11 mouse cellular contexts compared by ENCODE assay signal in the genomic region with DNA sequence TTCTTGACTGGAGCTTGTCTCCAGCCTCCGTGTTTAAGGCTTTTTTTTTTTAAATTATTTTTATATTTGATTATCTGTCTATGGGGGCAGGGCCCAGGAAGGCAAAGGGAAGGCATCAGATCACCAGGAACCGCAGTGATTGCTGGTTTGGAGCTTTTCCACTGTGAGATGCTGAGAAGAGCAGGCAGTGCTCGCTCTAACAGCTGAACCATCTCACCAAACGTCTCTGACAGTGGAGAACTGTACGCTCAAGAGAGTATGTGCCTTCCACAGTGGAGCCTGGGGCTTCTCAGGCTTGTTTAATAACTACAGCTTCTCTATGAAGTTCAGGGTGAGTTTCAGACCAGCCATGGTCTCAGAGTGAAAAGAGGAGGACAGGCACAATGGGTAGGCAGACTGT. TPM values are rescaled to one million over a fixed set of nuclear protein-coding genes. Genes with fewer than 3 reads are reported as not detected.
DNase-seq lines count a peak whose midpoint lies in the region; ATAC-seq lines count a peak whose summit lies in the region.
"Had no signal": no experiment of that assay in that cellular context is flagged by ENCODE, and none has a peak within 500 bp of the region (broad histone marks: within the 10 kb centered on the region; RNA-seq: fewer than 3 reads in every experiment).

No protein-coding gene starts in this region.

- H3K4me2 ChIP-seq in intestine, embryonic 16.5 days (ENCODE audit: low read depth, low read length): 0 out of 2 replicates have a peak overlapping the region, but pooled peaks have one; percentile 37
- peak overlapping the region; percentile 33 for H3K4me2 ChIP-seq in midbrain, embryonic 16.5 days (ENCODE audit: low read length)

- no peak overlapping the region for H3K27ac ChIP-seq in forebrain, embryonic 10.5 days
- no peak overlapping the region for H3K27ac ChIP-seq in intestine, embryonic 16.5 days (ENCODE audit: low read length)
- no peak overlapping the region for H3K27ac ChIP-seq in midbrain, embryonic 16.5 days (ENCODE audit: low read length)

- ATAC-seq in intestine, embryonic 16.5 days: no peak
- no peak for ATAC-seq in midbrain, embryonic 16.5 days

- H3K9me3 ChIP-seq in forebrain, embryonic 10.5 days: no peaks in the 10 kb centered on the region
- H3K9me3 ChIP-seq in intestine, embryonic 16.5 days (ENCODE audit: control insufficient read depth, low read length): no peaks in the 10 kb centered on the region
- H3K9me3 ChIP-seq in midbrain, embryonic 16.5 days (replicated peaks; ENCODE audit: control insufficient read depth, low read length, poor library complexity, severe bottlenecking): no peaks in the 10 kb centered on the region

- 0 out of 2 replicates have a peak overlapping the region, but pooled peaks have one; percentile 25 for H3K9ac ChIP-seq in intestine, embryonic 16.5 days (ENCODE audit: low read depth, low read length)
- H3K9ac ChIP-seq in midbrain, embryonic 16.5 days (ENCODE audit: low read depth, low read length): 0 out of 2 replicates have a peak overlapping the region, but pooled peaks have one; percentile 13

- peaks cover 14% of the 10 kb centered on the region; the same call in 1 of the 2 replicates for H3K27me3 ChIP-seq in forebrain, embryonic 10.5 days (ENCODE audit: poor library complexity, severe bottlenecking)
- no peaks in the 10 kb centered on the region for H3K27me3 ChIP-seq in intestine, embryonic 16.5 days (replicated peaks; ENCODE audit: control insufficient read depth, insufficient read depth, low read length)
- no peaks in the 10 kb centered on the region for H3K27me3 ChIP-seq in midbrain, embryonic 16.5 days (ENCODE audit: control insufficient read depth, insufficient read depth, low read depth, low read length)

- intact Hi-C loops in left cerebral cortex, postnatal 25 days (cut with DNase I): loop anchor here (5.0 kb wide), 1 partner anchor 217 kb away; no protein-coding TSS in a partner anchor

- H3K4me1 ChIP-seq in forebrain, embryonic 10.5 days: peaks cover 38% of the 10 kb centered on the region
- H3K4me1 ChIP-seq in intestine, embryonic 16.5 days (ENCODE audit: control insufficient read depth, insufficient read depth, low read length): peaks cover 21% of the 10 kb centered on the region
- peaks cover 19% of the 10 kb centered on the region for H3K4me1 ChIP-seq in midbrain, embryonic 16.5 days (ENCODE audit: control insufficient read depth, insufficient read depth, low read length)

- 94% methylated on average over 5 of the region's 5 CpGs for WGBS in forebrain, embryonic 10.5 days
- WGBS in intestine, embryonic 16.5 days: 60% methylated on average over 5 of the region's 5 CpGs
- 82% methylated on average over 5 of the region's 5 CpGs for WGBS in midbrain, embryonic 16.5 days

- H3K36me3 ChIP-seq in forebrain, embryonic 10.5 days (replicated peaks): peaks cover 50% of the 10 kb centered on the region
- peaks cover 13% of the 10 kb centered on the region; the same call in 1 of the 2 replicates for H3K36me3 ChIP-seq in intestine, embryonic 16.5 days (ENCODE audit: control insufficient read depth, insufficient read depth, low read length)
- H3K36me3 ChIP-seq in midbrain, embryonic 16.5 days (ENCODE audit: control insufficient read depth, insufficient read depth, low read length): 0 out of 2 replicates have a peak, but pooled peaks cover 4% of the 10 kb centered on the region

- H3K4me3 ChIP-seq in forebrain, embryonic 10.5 days: peak overlapping the region; percentile 7; the same call in 1 of the 2 replicates
- H3K4me3 ChIP-seq in intestine, embryonic 16.5 days (ENCODE audit: low read length): peak overlapping the region; percentile 21
- H3K4me3 ChIP-seq in midbrain, embryonic 16.5 days (ENCODE audit: low read depth, low read length): no peak overlapping the region

- DNase-seq in kidney, postnatal 10 days: peak; percentile 46
- DNase-seq in kidney, adult 9 months: no peak
- DNase-seq in forebrain, embryonic 10.5 days (ENCODE audit: extremely low spot score, low spot score): no peak
- no peak for DNase-seq in frontal cortex, postnatal 36 days (ENCODE audit: low spot score in 2 of 2)
- DNase-seq in spleen, adult 18-20 months: no peak
- no peak for DNase-seq in left cerebral cortex, postnatal 25 days (ENCODE audit: low spot score in 2 of 2)
- DNase-seq: adrenal gland, postnatal 36 days; heart, postnatal 10 days had no signal

RNA-seq across cellular contexts. Expression of gene Ntmt1, which starts 1.9 kb away (rescaled TPM):
- polyA plus RNA-seq in forebrain, embryonic 10.5 days (2016; fragmentation: Nextera tagmentation; extraction: Ambion mirVana): 124 and 131 TPM in 2 replicates
- 76.3 and 87.4 TPM in 2 replicates for polyA plus RNA-seq in intestine, embryonic 16.5 days (2015; fragmentation: Nextera tagmentation; extraction: Ambion mirVana)
- polyA plus RNA-seq in midbrain, embryonic 16.5 days (2015; fragmentation: Nextera tagmentation; extraction: Ambion mirVana): 105 and 109 TPM in 2 replicates
- 10 to 100 TPM; 35.0 to 37.2 TPM for total RNA-seq in left cerebral cortex, postnatal 25 days (2021)

RNA-seq across cellular contexts. Expression of gene 1700001O22Rik, which starts 6.0 kb away (rescaled TPM):
- 3.3 and 4.8 TPM in 2 replicates for polyA plus RNA-seq in forebrain, embryonic 10.5 days (2016; fragmentation: Nextera tagmentation; extraction: Ambion mirVana)
- polyA plus RNA-seq in intestine, embryonic 16.5 days (2015; fragmentation: Nextera tagmentation; extraction: Ambion mirVana): 0.99 and 1.2 TPM in 2 replicates
- polyA plus RNA-seq in midbrain, embryonic 16.5 days (2015; fragmentation: Nextera tagmentation; extraction: Ambion mirVana): 0.99 and 2.1 TPM in 2 replicates
- total RNA-seq in left cerebral cortex, postnatal 25 days (2021): 1 to 10 TPM; 6.8 to 7.0 TPM
- total RNA-seq: neutrophil, adult 5-6 weeks had no signal

RNA-seq across cellular contexts. Expression of gene Asb6, which starts 20.6 kb away (rescaled TPM):
- polyA plus RNA-seq in forebrain, embryonic 10.5 days (2016; fragmentation: Nextera tagmentation; extraction: Ambion mirVana): 47.5 and 51.2 TPM in 2 replicates
- polyA plus RNA-seq in intestine, embryonic 16.5 days (2015; fragmentation: Nextera tagmentation; extraction: Ambion mirVana): 24.0 and 24.5 TPM in 2 replicates
- polyA plus RNA-seq in midbrain, embryonic 16.5 days (2015; fragmentation: Nextera tagmentation; extraction: Ambion mirVana): 41.7 and 48.0 TPM in 2 replicates
- 10 to 100 TPM; 36.7 to 38.6 TPM for total RNA-seq in left cerebral cortex, postnatal 25 days (2021)

RNA-seq across cellular contexts. Expression of gene Prrx2, which starts 25.3 kb away (rescaled TPM):
- polyA plus RNA-seq in forebrain, embryonic 10.5 days (2016; fragmentation: Nextera tagmentation; extraction: Ambion mirVana): 27.7 and 31.9 TPM in 2 replicates
- 1.6 and 1.9 TPM in 2 replicates for polyA plus RNA-seq in intestine, embryonic 16.5 days (2015; fragmentation: Nextera tagmentation; extraction: Ambion mirVana)
- 1.8 and 2.4 TPM in 2 replicates for polyA plus RNA-seq in midbrain, embryonic 16.5 days (2015; fragmentation: Nextera tagmentation; extraction: Ambion mirVana)
- total RNA-seq in left cerebral cortex, postnatal 25 days (2021): 1 to 10 TPM; 1.3 to 2.4 TPM
- total RNA-seq: neutrophil, adult 5-6 weeks had no signal
